Mouse (Mus musculus) megakaryocyte, adult 5-6 weeks (primary cell): ENCODE measurements at regions not wholly inside any gene's neighbourhood (a gene's known extent, or its start where the extent isn't known, plus 50 kb on each side); places are given as distances from the start of the nearest gene placed in this dataset.
A peak's percentile ranks its signal among the peaks of the same experiment; 100 is the strongest.

Experiments used
- ATAC-seq: 2 replicates; pipeline ENCODE4 v1.8.0; 2016; ENCODE audit warnings: mild to moderate bottlenecking, inconsistent platforms; ENCODE audit not compliant: poor library complexity, severe bottlenecking

DNA sequence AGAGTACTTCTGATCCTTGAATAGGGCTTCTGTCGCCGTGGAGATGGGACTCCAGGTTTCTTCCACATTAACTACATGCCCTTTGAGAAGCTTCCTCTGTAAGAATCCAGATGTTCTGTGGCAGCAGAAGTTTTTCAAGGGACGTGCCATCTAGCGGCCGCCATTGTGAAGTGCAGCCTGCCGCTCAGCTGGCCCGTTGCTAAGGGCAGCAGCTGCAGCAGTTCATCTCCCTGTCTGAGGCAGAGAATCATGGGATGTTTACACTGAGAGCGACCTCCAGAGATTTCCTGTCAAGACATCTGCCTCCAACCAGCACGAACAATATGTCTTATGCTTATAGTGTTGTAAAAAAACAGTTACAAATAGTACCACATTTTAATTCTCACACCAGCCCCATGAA is 395.0 kb upstream of the Plxna2 start:
- ATAC-seq = peak; percentile 83

GRCm38 (mm10) chr1:194208034-194209000 is 409.7 kb upstream of the Plxna2 start:
- no peak for ATAC-seq

GRCm38 (mm10) chr1:194197516-194197915 is 420.5 kb upstream of the Plxna2 start:
- no peak for ATAC-seq

GRCm38 (mm10) chr1:194182293-194182692 is 435.7 kb upstream of the Plxna2 start:
- ATAC-seq = no peak

GRCm38 (mm10) chr1:194161469-194161868 is 456.5 kb upstream of the Plxna2 start:
- no peak for ATAC-seq

DNA sequence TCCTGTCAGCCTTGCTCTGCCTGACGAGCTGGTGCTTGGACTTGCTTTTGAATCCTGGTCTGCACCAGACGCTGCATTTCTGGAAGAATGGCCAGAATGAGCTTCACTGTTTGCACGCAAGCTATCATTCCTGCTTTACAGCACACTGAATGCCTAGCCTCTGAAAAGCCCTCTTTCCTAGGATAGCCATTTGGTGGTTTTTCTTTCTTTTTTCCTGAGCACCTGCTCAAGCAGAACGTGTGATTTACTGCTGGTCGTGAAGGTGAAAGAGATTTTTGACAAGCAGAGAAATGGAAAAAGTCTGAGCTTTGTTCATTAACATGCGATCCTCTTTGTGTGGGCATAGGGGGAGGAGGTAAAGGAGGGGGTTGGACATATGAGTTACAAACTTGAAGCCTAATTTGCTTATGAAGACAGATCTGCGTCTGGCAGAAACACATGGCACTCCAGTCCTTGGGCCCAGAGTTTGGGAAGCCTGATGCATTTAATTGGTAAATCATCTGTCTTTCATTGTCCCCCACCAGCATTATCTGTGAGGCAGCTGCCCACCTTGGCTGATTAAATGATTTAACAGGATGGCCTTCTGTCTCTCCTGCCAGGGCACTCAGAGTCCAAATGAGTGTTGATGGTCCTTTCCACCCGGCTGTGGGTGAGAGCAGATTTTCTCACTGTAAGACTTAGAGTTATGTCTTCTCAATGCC is 457.1 kb upstream of the Plxna2 start:
- no peak for ATAC-seq

- no peak for ATAC-seq
These were observed 460.8 kb upstream of the Plxna2 start for GRCm38 (mm10) chr1:194157268-194157667.

- no peak for ATAC-seq
These were observed 469.3 kb upstream of the Plxna2 start for GRCm38 (mm10) chr1:194148416-194149364.

- ATAC-seq = no peak
These were observed 500.2 kb upstream of the Plxna2 start for GRCm38 (mm10) chr1:194117631-194118360.

DNA sequence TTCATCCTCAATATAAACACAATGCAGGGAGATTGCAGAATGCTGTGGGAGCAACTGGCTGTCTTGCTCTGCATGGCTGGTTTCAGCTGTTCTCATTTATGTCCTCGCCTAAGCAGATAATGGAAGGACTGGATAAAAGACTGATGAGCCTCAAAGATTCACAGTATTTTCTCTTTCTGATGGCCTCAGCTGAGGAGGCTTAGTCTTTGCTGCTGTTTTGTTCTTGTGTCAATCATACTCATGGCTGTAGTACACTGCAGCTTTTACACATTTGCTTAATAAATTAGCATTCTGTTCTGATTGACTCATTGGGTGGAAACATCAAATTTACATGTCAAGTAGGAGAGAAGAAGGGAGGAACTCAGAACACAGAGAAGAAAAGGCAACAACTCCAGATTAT is 503.6 kb upstream of the Plxna2 start:
- ATAC-seq = no peak

DNA sequence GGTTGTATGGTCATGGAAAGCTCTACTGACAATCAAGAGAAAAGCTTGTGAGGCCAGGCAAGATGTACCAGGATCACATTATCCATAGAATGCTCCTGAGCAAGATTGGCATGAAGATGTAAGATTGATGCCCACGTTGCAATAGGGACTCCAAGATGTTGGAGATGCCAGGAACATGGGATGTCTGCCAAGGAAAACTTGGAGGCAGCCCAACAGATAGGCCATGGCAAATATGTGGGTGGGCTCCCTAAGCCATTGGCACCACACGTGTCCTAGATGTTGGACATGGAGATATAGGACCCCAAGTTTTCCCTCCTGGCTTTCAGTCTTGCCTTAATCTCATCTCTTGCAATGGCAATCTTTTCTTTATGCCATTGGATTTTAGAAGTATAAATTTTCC is 506.1 kb upstream of the Plxna2 start:
- no peak for ATAC-seq

DNA sequence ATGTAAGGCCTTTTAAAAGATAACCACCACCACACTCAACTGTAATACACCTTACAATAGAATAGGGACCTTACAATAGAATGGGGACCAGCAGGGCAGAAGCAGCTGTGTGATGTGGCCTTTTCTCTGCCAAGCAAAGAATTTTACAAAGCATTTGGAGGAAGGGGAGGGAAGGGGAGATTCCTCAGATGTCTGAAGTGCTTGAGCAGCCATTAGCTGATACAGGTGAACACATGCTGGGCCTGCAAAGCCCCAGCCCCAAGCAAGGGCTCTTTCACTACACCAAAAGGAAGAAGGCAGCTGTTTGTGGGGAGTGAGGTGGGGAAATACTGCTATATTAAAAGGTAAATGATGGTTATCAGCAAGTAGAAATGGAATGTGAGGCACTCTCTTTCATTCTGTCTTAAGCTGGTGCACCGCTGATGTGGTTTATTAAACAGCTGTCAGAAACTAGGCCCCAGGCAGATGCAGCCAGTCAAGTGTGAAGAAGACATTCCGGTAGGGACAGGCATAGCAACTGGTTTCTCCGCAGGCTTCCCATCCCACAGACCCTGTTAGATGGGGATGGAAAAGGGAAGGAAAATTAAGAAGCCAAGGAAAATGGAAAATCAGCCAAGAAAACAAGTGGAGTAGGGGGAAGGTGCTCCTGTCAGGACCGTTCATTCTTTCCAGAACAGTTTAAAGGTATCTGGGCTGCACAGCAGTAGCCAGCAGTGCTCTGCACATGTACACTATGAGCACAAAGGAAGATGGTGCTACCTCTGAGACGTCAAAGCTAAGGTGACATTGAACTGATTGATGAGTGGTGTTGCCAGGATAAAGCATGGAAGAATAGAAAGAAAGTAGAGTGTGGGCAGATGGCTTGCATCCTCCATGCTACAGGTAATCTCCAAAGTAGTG is 508.6 kb upstream of the Plxna2 start:
- ATAC-seq = no peak

- ATAC-seq = no peak
These were observed 509.9 kb upstream of the Plxna2 start for GRCm38 (mm10) chr1:194108132-194108531.

- no peak for ATAC-seq
These were observed 510.6 kb upstream of the Plxna2 start for GRCm38 (mm10) chr1:194107271-194107938.

GRCm38 (mm10) chr1:194089918-194090548 is 528.0 kb upstream of the Plxna2 start:
- no peak for ATAC-seq

DNA sequence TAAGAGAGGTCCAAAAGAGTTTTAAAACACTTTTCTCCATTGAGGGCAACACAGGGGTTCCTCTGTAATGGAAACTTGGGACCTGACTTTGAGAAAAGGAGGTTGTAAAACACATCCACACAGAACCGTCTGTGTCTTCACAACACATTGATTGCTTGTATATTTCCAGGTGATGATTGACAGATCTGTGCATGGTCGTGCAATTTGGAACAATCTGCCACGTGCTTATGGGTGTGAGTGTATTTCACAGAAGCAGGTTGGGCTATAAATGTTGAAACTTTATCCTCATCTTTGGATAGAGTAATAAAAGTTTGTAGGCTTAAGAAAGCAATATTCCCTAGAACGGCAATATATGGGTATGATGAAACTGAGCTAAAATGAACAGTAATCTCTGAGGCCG is 559.5 kb upstream of the Plxna2 start:
- no peak for ATAC-seq

DNA sequence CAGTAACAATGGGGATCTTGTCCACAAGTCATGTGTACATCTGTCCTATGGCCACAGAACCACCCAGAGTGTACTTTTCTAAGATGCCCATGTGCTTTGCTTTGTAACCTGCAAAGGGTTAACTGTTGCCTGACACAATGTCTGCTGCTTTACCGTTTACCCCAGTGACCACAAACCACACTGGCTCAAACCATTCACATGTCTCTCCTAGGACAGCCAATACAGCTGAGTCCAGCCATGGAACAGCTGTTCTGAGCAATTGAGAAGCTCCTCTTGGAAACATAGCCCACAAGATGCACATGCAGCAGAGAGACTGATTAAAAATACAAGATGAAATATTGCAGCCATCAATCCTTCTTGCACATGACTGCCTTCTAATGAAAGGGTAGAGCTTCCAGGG is 561.5 kb upstream of the Plxna2 start:
- ATAC-seq = 0 out of 2 replicates have a peak, but pooled peaks have one; percentile 11

GRCm38 (mm10) chr1:194049746-194050351 is 568.2 kb upstream of the Plxna2 start:
- no peak for ATAC-seq
